Mouse (Mus musculus) limb, embryonic 15.5 days (tissue): ENCODE data around the gene Pithd1. TPM values are rescaled to one million over a fixed set of nuclear protein-coding genes. Genes with fewer than 3 reads are reported as not detected.
"Not testable (repeated sequence)": the region's sequence is repeated elsewhere in the genome, so short reads cannot be mapped to it uniquely, and the experiment has no call there.

ENCODE experiments used
- ATAC-seq: fragments of 200-750 bp; cut with Nextera tagmentation; 2 replicates; pipeline ENCODE4 v1.8.0; 2017; ENCODE audit warnings: low read depth, moderate TSS enrichment; ENCODE audit not compliant: insufficient number of reproducible peaks, low FRiP score, low TSS enrichment
- H3K27ac ChIP-seq: fragments of 300-500 bp; sonication (generic); 2 replicates; pipeline ENCODE4 v1.5.1; 2015; ENCODE audit warnings: moderate library complexity, mild to moderate bottlenecking, inconsistent platforms
- H3K27me3 ChIP-seq: fragments of 300-500 bp; sonication (generic); 2 replicates; pipeline ENCODE4 v1.6.1; 2015; ENCODE audit warnings: inconsistent platforms
- H3K36me3 ChIP-seq: fragments of 300-500 bp; sonication (generic); 2 replicates; pipeline ENCODE4 v1.6.1; 2015; ENCODE audit warnings: inconsistent platforms
- H3K4me1 ChIP-seq: fragments of 300-500 bp; sonication (generic); 2 replicates; pipeline ENCODE4 v1.6.1; 2015; ENCODE audit warnings: inconsistent platforms
- H3K4me2 ChIP-seq: fragments of 300-500 bp; sonication (generic); 2 replicates; pipeline ENCODE4 v1.6.1; 2015; ENCODE audit warnings: mild to moderate bottlenecking, inconsistent platforms
- H3K4me3 ChIP-seq: fragments of 300-500 bp; sonication (generic); 2 replicates; pipeline ENCODE4 v1.5.1; 2015; ENCODE audit warnings: mild to moderate bottlenecking, inconsistent platforms
- H3K9ac ChIP-seq: fragments of 300-500 bp; sonication (generic); 2 replicates; pipeline ENCODE4 v1.6.1; 2015; ENCODE audit warnings: inconsistent platforms
- H3K9me3 ChIP-seq: fragments of 300-500 bp; sonication (generic); 2 replicates; pipeline ENCODE4 v1.6.1; 2016; ENCODE audit warnings: inconsistent platforms
- WGBS: fragments of 180-500 bp; shearing (Covaris S2); methylation state at CpG from one replicate; pipeline ENCODE4 v1.1.7; 2015; 5-methylcytosine and 5-hydroxymethylcytosine counted together
- polyA plus RNA-seq: library from polyadenylated mRNA; unstranded; fragments of >200 nt; fragmentation: Nextera tagmentation; extraction: Ambion mirVana; gene quantifications from 2 replicates; pipeline ENCODE4 v1.2.1, GENCODE M21; 2015

Pithd1 gene
- polyA plus RNA-seq, 1 experiment from 2014 or later, result 54.5 TPM

DNA sequence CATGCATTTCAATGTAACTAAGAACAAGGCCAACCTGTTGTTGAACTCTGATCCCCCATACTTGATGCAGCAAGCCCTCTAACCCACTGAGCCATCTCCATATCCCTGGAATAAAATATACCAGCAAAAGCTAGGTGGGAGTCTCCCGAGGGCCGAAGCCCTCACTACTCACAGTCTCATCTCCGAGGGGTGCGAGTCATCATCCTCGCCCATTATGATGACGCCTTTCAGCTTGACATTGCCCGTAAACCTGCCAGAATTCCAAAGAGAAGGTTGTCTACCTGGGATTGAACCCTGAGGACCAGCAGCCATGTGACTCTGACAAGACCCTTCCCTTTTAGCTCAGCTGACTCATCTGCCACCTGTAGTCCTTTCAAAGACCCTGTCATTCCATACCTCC is 1.3 kb downstream of the Pithd1 start:
- Histone ChIP-seq H3K36me3 (peaks cover 34% of the 10 kb centered on the region), H3K4me1 (peaks cover 19% of the 10 kb centered on the region), H3K4me3 (peak overlapping the region; percentile 76), H3K9me3 (no peaks in the 10 kb centered on the region), H3K27ac (no peak overlapping the region), H3K9ac (0 out of 2 replicates have a peak overlapping the region, but pooled peaks have one; percentile 90), H3K4me2 (peak overlapping the region; percentile 59), H3K27me3 (no peaks in the 10 kb centered on the region)
- ATAC-seq, result no peak
- WGBS, result 88% methylated on average over 7 of the region's 7 CpGs

GRCm38 (mm10) chr4:135985193-135985592 is 1.9 kb downstream of the Pithd1 start:
- Histone ChIP-seq H3K9me3 (no peaks in the 10 kb centered on the region), H3K4me3 (no peak overlapping the region), H3K9ac (no peak overlapping the region), H3K27ac (no peak overlapping the region), H3K4me2 (no peak overlapping the region), H3K4me1 (peaks cover 19% of the 10 kb centered on the region), H3K36me3 (peaks cover 37% of the 10 kb centered on the region), H3K27me3 (no peaks in the 10 kb centered on the region)
- ATAC-seq, result no peak
- 90% methylated on average over 5 of the region's 5 CpGs for WGBS

- Histone ChIP-seq H3K9me3 (no peaks in the 10 kb centered on the region), H3K9ac (no peak overlapping the region), H3K4me2 (no peak overlapping the region), H3K27ac (no peak overlapping the region), H3K4me1 (peaks cover 19% of the 10 kb centered on the region), H3K27me3 (no peaks in the 10 kb centered on the region), H3K4me3 (no peak overlapping the region), H3K36me3 (peaks cover 37% of the 10 kb centered on the region)
- ATAC-seq, result no peak
- 89% methylated on average over 5 of the region's 5 CpGs for WGBS
Measured at GRCm38 (mm10) chr4:135984556-135984955, 2.5 kb downstream of the Pithd1 start.

GRCm38 (mm10) chr4:135981524-135982063 is 5.5 kb downstream of the Pithd1 start:
- no peaks in the 10 kb centered on the region for H3K9me3 ChIP-seq
- peaks cover 55% of the 10 kb centered on the region for H3K36me3 ChIP-seq
- no peak overlapping the region for H3K4me3 ChIP-seq
- H3K9ac ChIP-seq, result no peak overlapping the region
- ATAC-seq, result no peak
- H3K27ac ChIP-seq, result no peak overlapping the region
- no peaks in the 10 kb centered on the region for H3K27me3 ChIP-seq
- H3K4me2 ChIP-seq, result no peak overlapping the region
- H3K4me1 ChIP-seq, result peaks cover 15% of the 10 kb centered on the region
- 67% methylated on average over 7 of the region's 7 CpGs for WGBS

GRCm38 (mm10) chr4:135980223-135980622 is 6.8 kb downstream of the Pithd1 start:
- WGBS, result 96% methylated on average over 5 of the region's 5 CpGs
- H3K36me3 ChIP-seq, result peaks cover 66% of the 10 kb centered on the region
- H3K9ac ChIP-seq, H3K4me1 ChIP-seq, ATAC-seq, H3K27me3 ChIP-seq, H3K27ac ChIP-seq, H3K9me3 ChIP-seq, H3K4me3 ChIP-seq, H3K4me2 ChIP-seq: not testable (repeated sequence)

DNA sequence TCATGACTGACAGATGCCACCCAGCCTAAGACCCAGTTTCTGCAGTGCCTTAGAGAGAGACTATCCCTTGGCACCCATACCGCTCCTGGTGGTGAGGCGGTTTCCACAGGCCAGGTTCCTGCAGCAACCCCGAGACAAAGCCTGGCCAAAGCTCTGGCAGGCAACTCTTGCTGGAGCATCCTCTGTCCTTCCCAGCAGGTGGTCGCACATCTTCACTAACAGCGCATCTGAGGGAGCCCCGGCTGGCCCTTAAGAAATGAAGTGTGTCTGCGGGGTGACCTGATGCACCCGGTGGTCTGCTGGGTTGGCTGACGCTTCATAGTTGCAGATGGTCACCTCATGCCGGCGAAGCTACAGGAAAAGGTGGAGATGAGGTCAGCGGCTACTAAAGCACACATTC is 10.9 kb downstream of the Pithd1 start:
- WGBS, result 89% methylated on average over 12 of the region's 12 CpGs
- Histone ChIP-seq H3K27ac (no peak overlapping the region), H3K4me3 (no peak overlapping the region), H3K4me1 (peaks cover 8% of the 10 kb centered on the region), H3K4me2 (no peak overlapping the region), H3K9me3 (no peaks in the 10 kb centered on the region), H3K36me3 (peaks cover 50% of the 10 kb centered on the region), H3K9ac (no peak overlapping the region), H3K27me3 (no peaks in the 10 kb centered on the region)
- no peak for ATAC-seq

GRCm38 (mm10) chr4:135972911-135973811 is 13.9 kb downstream of the Pithd1 start:
- no peak for ATAC-seq
- Histone ChIP-seq H3K9me3 (no peaks in the 10 kb centered on the region), H3K9ac (peak overlapping the region; percentile 98; the same call in 1 of the 2 replicates), H3K36me3 (peaks cover 61% of the 10 kb centered on the region), H3K27me3 (no peaks in the 10 kb centered on the region), H3K4me1 (peaks cover 21% of the 10 kb centered on the region), H3K4me3 (peak overlapping the region; percentile 100), H3K27ac (peak overlapping the region; percentile 73; the same call in 1 of the 2 replicates), H3K4me2 (peak overlapping the region; percentile 91)
- WGBS, result 65% methylated on average over 13 of the region's 13 CpGs

DNA sequence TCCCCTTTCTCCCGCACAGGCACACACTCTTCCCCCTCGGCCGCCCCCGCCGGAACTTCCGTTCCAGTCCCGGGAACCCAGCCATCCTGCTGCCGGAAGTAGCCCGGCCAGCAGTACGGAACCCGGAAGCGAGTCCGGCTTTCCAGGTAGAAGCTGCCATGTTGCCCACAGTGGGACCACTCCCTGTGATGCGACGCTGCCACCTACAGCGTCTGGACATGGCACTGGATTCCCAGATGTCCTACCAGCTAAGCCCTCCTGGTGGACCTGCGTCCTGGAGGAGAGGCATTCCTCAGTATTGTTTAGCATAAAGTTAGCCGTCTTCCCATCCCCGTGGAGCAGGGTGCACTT is 14.5 kb downstream of the Pithd1 start, which contains the start of gene Lypla2:
Lypla2 (minus strand) TSS at position 71 of the 351 bp plus-strand sequence.
- Histone ChIP-seq H3K9ac (peak within 1 kb of the TSS; percentile 98), H3K4me1 (peaks cover 22% of the 10 kb centered on the region), H3K27ac (peak within 1 kb of the TSS; percentile 73), H3K4me2 (peak within 1 kb of the TSS; percentile 91), H3K4me3 (peak within 1 kb of the TSS; percentile 100), H3K36me3 (peaks cover 67% of the 10 kb centered on the region), H3K9me3 (no peaks in the 10 kb centered on the region), H3K27me3 (no peaks in the 10 kb centered on the region)
- WGBS, result under 1% methylated on average over 19 of the region's 19 CpGs
- ATAC-seq, result peak; percentile 57; the same call in 1 of the 2 replicates

- H3K27me3 ChIP-seq, result no peaks in the 10 kb centered on the region
- H3K9ac ChIP-seq, result peak overlapping the region; percentile 98
- H3K9me3 ChIP-seq, result no peaks in the 10 kb centered on the region
- peaks cover 69% of the 10 kb centered on the region for H3K36me3 ChIP-seq
- ATAC-seq, result peak; percentile 17; the same call in 1 of the 2 replicates
- H3K4me3 ChIP-seq, result peak overlapping the region; percentile 100
- peak overlapping the region; percentile 91 for H3K4me2 ChIP-seq
- H3K4me1 ChIP-seq, result peaks cover 22% of the 10 kb centered on the region
- WGBS, result 1% methylated on average over 34 of the region's 35 CpGs
- H3K27ac ChIP-seq, result peak overlapping the region; percentile 73
Measured at GRCm38 (mm10) chr4:135971805-135972555, 15.1 kb downstream of the Pithd1 start.

DNA sequence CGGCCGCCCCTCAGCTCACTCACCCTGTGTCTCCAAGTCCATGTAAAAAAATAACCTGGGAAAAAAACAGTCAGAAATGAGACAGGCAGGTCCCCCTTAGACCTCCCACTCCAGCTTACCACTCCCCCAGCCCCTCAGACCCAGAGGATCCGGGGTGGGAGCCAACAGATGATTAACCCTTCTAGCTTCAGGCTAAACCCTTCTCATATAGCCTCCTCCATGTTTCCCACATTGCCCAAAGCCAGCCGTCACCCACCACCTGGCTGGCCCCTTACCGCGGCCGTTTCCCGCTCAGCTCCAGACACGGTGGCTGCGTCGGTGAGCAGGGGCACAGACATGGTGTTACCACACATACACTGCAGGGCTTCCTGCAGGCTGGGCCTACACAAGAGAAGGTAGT is 16.5 kb downstream of the Pithd1 start:
- Histone ChIP-seq H3K4me2 (no peak overlapping the region), H3K4me3 (0 out of 2 replicates have a peak overlapping the region, but pooled peaks have one; percentile 1), H3K27me3 (no peaks in the 10 kb centered on the region), H3K36me3 (peaks cover 69% of the 10 kb centered on the region), H3K9me3 (no peaks in the 10 kb centered on the region), H3K9ac (no peak overlapping the region), H3K27ac (no peak overlapping the region), H3K4me1 (peaks cover 22% of the 10 kb centered on the region)
- no peak for ATAC-seq
- WGBS, result 84% methylated on average over 11 of the region's 11 CpGs

- Histone ChIP-seq H3K4me3 (no peak overlapping the region), H3K9me3 (no peaks in the 10 kb centered on the region), H3K36me3 (peaks cover 57% of the 10 kb centered on the region), H3K4me2 (no peak overlapping the region), H3K27me3 (no peaks in the 10 kb centered on the region), H3K27ac (no peak overlapping the region), H3K4me1 (peaks cover 32% of the 10 kb centered on the region), H3K9ac (no peak overlapping the region)
- no peak for ATAC-seq
- WGBS, result 86% methylated on average over 13 of the region's 13 CpGs
Measured at GRCm38 (mm10) chr4:135969070-135969750, 17.9 kb downstream of the Pithd1 start.
